Mouse (Mus musculus): Measurements from ENCODE around the gene Efna4. TPM values are rescaled to one million over a fixed set of nuclear protein-coding genes. Genes with fewer than 3 reads are reported as not detected.

Gene Efna4
- polyA plus RNA-seq, 1 experiment from 2014 or later, result 20.0 TPM

DNA sequence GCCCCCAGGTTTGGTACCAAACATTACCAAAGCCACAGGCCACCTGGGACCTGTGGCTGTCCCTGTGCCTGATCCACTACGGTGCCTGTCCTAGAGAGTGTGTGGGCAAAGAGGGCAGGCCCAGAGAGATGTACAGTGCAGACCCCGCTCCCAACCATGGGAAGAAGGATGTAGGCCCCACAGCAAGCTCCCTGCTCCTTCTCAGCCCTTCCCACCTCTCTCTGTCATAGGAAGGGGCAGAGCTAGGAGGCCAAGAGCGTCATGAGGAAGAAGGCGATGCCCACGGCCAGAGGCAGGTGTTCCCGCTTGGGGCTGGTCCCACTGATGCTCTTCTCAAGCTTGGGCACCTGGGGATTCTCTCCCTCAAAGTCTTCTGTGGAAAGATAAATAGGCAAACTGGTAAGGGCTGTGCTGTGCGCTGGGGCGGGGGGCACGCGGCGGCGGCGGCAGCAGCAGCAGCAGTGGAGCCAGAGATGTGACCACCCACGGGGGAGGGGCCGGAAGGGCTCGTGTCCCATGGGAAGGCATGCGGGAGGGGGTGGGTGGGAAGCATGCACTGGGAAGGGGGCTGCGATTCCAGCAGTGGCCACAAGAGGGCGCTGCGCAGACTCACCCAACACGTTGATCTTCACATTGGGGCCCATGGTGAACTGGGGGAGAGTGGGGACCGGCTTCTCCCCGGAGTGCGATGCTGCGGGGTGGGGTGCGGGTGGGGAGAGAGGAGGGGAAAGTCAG is 22.5 kb downstream of the Efna4 start:
- peaks cover 47% of the 10 kb centered on the region for H3K27me3 ChIP-seq
- peak overlapping the region; percentile 73 for H3K4me2 ChIP-seq

DNA sequence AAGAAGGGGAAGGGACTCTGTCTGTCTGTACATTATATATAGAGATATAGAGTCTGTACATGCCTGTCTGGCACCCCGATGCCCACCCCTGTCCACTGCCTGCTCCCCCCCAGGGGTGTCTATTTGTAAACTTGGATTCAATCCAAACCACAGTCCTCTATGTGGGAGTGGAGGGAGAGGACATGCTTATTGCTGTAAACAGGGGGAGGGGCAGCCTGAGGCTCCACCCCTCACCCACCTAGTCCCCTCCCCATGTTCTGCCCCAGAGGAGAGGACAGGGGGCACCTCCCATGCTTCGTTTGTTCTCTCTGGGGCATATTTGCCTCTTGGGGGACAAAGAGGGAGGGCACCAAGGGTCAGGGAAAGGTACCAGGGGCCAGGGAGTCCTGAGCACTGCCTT is 23.0 kb downstream of the Efna4 start:
- Histone ChIP-seq H3K9me3 (no peaks in the 10 kb centered on the region), H3K27me3 (peaks cover 41% of the 10 kb centered on the region), H3K27ac (no peak overlapping the region), H3K36me3 (replicated peaks) (no peaks in the 10 kb centered on the region), H3K4me1 (peaks cover 45% of the 10 kb centered on the region), H3K4me2 (peak overlapping the region; percentile 73), H3K9ac (peak overlapping the region; percentile 56; the same call in 1 of the 2 replicates), H3K4me3 (replicated peaks) (no peak overlapping the region)
- no peak for ATAC-seq (ENCODE audit: low FRiP score)
- 39% methylated on average over 2 of the region's 2 CpGs for WGBS

More for the DNA sequence above, 22.5 kb downstream of the Efna4 start:
- H3K9ac ChIP-seq, result peak overlapping the region; percentile 56; the same call in 1 of the 2 replicates
- H3K27ac ChIP-seq, result no peak overlapping the region; the same call in 1 of the 2 replicates
- peak overlapping the region; percentile 34 for H3K4me3 ChIP-seq (replicated peaks)
- 6% methylated on average over 25 of the region's 26 CpGs for WGBS
- H3K9me3 ChIP-seq, result no peaks in the 10 kb centered on the region
- peak; percentile 31 for ATAC-seq (ENCODE audit: low FRiP score)
- H3K4me1 ChIP-seq, result peaks cover 51% of the 10 kb centered on the region
- no peaks in the 10 kb centered on the region for H3K36me3 ChIP-seq (replicated peaks)

DNA sequence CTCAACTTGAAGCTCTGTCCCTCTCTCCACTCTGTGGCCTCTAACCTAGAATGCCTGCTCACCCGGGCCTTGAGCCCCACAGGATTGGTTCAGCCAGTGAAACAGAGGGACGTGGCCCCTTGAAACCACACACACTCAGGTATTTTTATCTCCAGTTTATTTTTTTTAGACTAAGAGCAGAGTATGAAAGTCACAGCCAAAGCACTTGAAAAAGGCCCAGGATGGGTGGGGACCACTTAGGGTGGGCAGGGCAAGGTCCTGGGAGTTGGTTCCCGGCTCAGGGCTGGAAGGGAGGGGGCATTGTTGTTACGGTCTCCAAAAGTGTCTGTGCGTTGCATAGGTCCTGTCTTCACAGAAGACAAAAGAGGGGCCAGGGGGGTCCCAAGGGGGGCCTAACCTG is 23.5 kb downstream of the Efna4 start:
- Histone ChIP-seq H3K4me1 (peaks cover 40% of the 10 kb centered on the region), H3K27ac (no peak overlapping the region), H3K4me3 (replicated peaks) (no peak overlapping the region), H3K27me3 (peaks cover 36% of the 10 kb centered on the region), H3K9me3 (no peaks in the 10 kb centered on the region), H3K4me2 (no peak overlapping the region), H3K36me3 (replicated peaks) (no peaks in the 10 kb centered on the region), H3K9ac (no peak overlapping the region)
- WGBS, result 70% methylated on average over 5 of the region's 5 CpGs
- no peak for ATAC-seq (ENCODE audit: low FRiP score)

DNA sequence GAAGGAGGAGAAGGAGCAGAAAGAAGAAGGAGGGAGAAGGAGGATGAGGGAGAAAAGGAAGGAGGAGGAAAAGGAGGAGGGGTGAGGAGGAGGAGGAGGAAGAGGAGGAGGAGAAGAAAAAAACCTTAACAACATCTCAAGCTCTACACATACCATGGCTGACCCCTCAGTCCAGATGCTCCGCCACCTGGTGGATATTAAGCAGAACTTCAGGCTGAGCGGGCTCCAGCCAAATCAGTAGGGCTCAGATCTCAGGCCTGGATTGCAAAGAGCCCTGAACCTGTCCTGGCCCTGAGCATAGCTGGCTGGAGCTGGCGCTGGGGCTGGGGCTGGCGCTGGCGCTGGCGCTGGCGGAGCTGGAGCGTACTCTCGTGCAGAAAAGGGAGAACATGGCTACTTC is 29.7 kb downstream of the Efna4 start:
- no peak overlapping the region for H3K9ac ChIP-seq
- ATAC-seq (ENCODE audit: low FRiP score), result peak; percentile 84
- no peak overlapping the region for H3K27ac ChIP-seq
- no peaks in the 10 kb centered on the region for H3K4me1 ChIP-seq
- H3K27me3 ChIP-seq, result no peaks in the 10 kb centered on the region
- H3K9me3 ChIP-seq, result no peaks in the 10 kb centered on the region
- H3K4me3 ChIP-seq (replicated peaks), result no peak overlapping the region
- no peak overlapping the region for H3K4me2 ChIP-seq
- 4% methylated on average over 9 of the region's 9 CpGs for WGBS
- no peaks in the 10 kb centered on the region for H3K36me3 ChIP-seq (replicated peaks)

DNA sequence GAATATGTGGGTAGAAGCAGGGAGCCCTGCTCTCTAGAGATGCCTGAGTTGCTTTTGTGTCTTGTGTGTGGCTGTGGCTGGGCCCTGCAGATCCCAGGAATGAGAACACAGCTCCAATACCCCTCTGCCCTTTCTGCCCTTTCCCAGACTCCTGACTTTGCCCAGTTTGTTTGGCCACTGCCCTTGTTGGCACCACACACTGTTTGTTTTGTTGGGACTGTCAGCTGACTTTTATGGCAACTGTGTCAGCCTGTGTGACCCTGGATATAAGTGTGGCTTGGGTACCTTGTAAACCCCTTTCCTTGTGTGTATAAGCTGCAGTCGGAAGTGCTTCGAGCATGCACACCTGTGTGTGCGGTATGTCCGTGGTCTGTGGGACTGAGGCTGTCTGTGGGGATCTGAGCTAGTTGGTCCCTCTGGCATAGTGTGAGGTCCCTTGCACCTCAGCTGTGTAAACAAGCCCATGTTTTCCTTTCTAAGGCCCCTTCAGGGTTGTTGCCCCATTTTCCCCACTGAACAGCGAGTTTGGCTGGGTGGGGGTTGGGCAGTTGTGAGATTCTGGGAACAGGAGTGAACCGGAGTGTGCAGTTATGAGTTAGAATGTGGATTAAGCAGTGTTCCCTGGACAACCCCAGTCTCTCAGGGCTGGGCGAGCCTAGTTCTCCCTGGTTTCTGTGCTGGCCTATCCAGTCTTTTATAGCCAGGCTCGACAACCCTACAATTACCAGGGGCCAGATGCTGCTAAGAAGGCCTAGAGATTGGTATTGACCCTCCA is 32.1 kb downstream of the Efna4 start:
- no peaks in the 10 kb centered on the region for H3K9me3 ChIP-seq
- no peaks in the 10 kb centered on the region for H3K36me3 ChIP-seq (replicated peaks)
- no peak overlapping the region; the same call in 1 of the 2 replicates for H3K9ac ChIP-seq
- H3K4me1 ChIP-seq, result no peaks in the 10 kb centered on the region
- ATAC-seq (ENCODE audit: low FRiP score), result no peak
- H3K4me3 ChIP-seq (replicated peaks), result no peak overlapping the region
- no peak overlapping the region for H3K4me2 ChIP-seq
- no peak overlapping the region for H3K27ac ChIP-seq
- H3K27me3 ChIP-seq, result peaks cover 5% of the 10 kb centered on the region; the same call in 1 of the 2 replicates
- WGBS, result 78% methylated on average over 8 of the region's 8 CpGs

DNA sequence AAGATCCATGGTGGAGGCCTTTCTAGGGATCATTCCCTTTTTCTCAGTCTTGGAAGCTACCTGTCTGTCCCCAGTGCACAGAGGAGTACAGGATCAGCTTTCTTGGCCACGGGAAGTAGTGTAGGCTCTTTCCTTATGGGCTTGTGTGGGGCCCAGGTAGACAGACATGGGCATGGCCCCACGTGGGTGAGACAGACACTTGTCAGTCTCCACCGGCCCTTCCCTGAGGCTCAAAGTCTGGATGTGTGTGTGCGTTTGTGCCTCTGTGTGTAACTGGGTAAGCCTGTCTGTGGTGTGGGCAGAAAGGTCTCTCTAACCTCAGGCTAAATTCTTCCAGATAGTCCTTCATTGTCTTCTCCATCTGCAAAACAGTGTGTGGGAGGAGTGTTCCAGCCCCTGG is 32.7 kb downstream of the Efna4 start:
- no peak overlapping the region for H3K4me2 ChIP-seq
- H3K27ac ChIP-seq, result no peak overlapping the region
- H3K9me3 ChIP-seq, result no peaks in the 10 kb centered on the region
- H3K9ac ChIP-seq, result no peak overlapping the region
- H3K4me1 ChIP-seq, result no peaks in the 10 kb centered on the region
- ATAC-seq (ENCODE audit: low FRiP score), result no peak
- H3K27me3 ChIP-seq, result peaks cover 9% of the 10 kb centered on the region
- H3K4me3 ChIP-seq (replicated peaks), result no peak overlapping the region
- WGBS, result 69% methylated on average over 4 of the region's 4 CpGs
- no peaks in the 10 kb centered on the region for H3K36me3 ChIP-seq (replicated peaks)

GRCm38 (mm10) chr3:89304440-89304839 is 33.4 kb downstream of the Efna4 start:
- WGBS, result 62% methylated on average over 6 of the region's 6 CpGs
- no peak overlapping the region for H3K4me3 ChIP-seq (replicated peaks)
- no peaks in the 10 kb centered on the region for H3K9me3 ChIP-seq
- H3K4me1 ChIP-seq, result peaks cover 4% of the 10 kb centered on the region; the same call in 1 of the 2 replicates
- no peak overlapping the region for H3K9ac ChIP-seq
- peaks cover 10% of the 10 kb centered on the region for H3K27me3 ChIP-seq
- H3K27ac ChIP-seq, result no peak overlapping the region
- no peak overlapping the region for H3K4me2 ChIP-seq
- ATAC-seq (ENCODE audit: low FRiP score), result no peak
- H3K36me3 ChIP-seq (replicated peaks), result no peaks in the 10 kb centered on the region

DNA sequence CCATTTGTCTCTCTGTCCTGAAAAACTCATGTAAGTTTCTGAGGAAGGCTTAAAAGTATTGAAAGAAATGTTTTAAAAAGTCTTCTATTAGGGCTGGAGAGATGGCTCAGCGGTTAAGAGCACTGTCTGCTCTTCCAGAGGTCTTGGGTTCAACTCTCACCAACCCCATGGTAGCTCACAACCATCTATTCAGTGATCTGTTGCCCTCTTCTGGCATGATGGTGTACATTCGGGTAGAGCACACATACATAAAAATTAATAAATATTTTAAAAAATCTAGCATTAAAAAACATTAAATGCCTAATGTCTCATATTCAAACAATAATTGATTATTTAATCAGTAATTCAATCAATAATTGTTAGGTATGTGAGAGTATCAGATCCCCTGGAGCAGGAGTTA is 37.3 kb downstream of the Efna4 start:
- peaks cover 30% of the 10 kb centered on the region for H3K27me3 ChIP-seq
- peaks cover 6% of the 10 kb centered on the region; the same call in 1 of the 2 replicates for H3K4me1 ChIP-seq
- no peak for ATAC-seq (ENCODE audit: low FRiP score)
- no peak overlapping the region for H3K4me3 ChIP-seq (replicated peaks)
- no peaks in the 10 kb centered on the region for H3K36me3 ChIP-seq (replicated peaks)
- no peaks in the 10 kb centered on the region for H3K9me3 ChIP-seq
- H3K9ac ChIP-seq, result no peak overlapping the region
- H3K4me2 ChIP-seq, result no peak overlapping the region
- WGBS, result 64% methylated on average over 2 of the region's 2 CpGs
- no peak overlapping the region for H3K27ac ChIP-seq

GRCm38 (mm10) chr3:89300071-89300470 is 37.8 kb downstream of the Efna4 start:
- H3K27me3 ChIP-seq, result peaks cover 30% of the 10 kb centered on the region
- WGBS, result 50% methylated on average over 1 of the region's 1 CpGs
- H3K4me3 ChIP-seq (replicated peaks), result no peak overlapping the region
- ATAC-seq (ENCODE audit: low FRiP score), result no peak
- H3K9ac ChIP-seq, result peak overlapping the region; percentile 26; the same call in 1 of the 2 replicates
- no peak overlapping the region; the same call in 1 of the 2 replicates for H3K4me2 ChIP-seq
- H3K36me3 ChIP-seq (replicated peaks), result no peaks in the 10 kb centered on the region
- no peak overlapping the region for H3K27ac ChIP-seq
- no peaks in the 10 kb centered on the region for H3K9me3 ChIP-seq
- peaks cover 6% of the 10 kb centered on the region; the same call in 1 of the 2 replicates for H3K4me1 ChIP-seq

DNA sequence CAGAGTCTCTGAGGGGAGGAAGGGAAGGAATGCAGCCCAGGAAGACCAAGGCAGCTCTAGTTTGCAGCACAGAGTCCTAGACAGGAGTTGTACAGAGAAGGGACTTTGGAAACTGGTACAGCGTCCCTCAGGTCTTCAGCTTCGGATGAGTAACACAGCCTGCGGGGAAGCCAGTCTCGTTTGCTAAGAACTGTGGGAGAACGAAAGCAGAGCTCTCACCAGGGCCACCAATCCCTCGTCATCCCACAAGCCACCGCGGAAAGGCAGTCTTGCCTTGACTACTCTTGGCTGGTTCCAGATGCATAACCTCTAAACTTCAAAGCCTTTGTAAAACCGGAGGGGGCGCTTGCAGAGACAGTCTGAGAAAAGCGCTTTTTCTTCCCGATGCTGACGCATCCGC is 38.3 kb downstream of the Efna4 start:
- Histone ChIP-seq H3K4me3 (replicated peaks) (peak overlapping the region; percentile 19), H3K4me1 (peaks cover 6% of the 10 kb centered on the region; the same call in 1 of the 2 replicates), H3K36me3 (replicated peaks) (no peaks in the 10 kb centered on the region), H3K9ac (peak overlapping the region; percentile 26; the same call in 1 of the 2 replicates), H3K27me3 (peaks cover 30% of the 10 kb centered on the region), H3K4me2 (peak overlapping the region; percentile 47), H3K27ac (no peak overlapping the region), H3K9me3 (no peaks in the 10 kb centered on the region)
- ATAC-seq (ENCODE audit: low FRiP score), result no peak
- WGBS, result 7% methylated on average over 14 of the region's 14 CpGs

GRCm38 (mm10) chr3:89298908-89299307 is 38.9 kb downstream of the Efna4 start:
- Histone ChIP-seq H3K4me1 (peaks cover 6% of the 10 kb centered on the region; the same call in 1 of the 2 replicates), H3K27ac (no peak overlapping the region), H3K9me3 (no peaks in the 10 kb centered on the region), H3K27me3 (peaks cover 30% of the 10 kb centered on the region), H3K9ac (no peak overlapping the region), H3K4me2 (no peak overlapping the region), H3K4me3 (replicated peaks) (no peak overlapping the region), H3K36me3 (replicated peaks) (no peaks in the 10 kb centered on the region)
- ATAC-seq (ENCODE audit: low FRiP score), result no peak
- 69% methylated on average over 6 of the region's 6 CpGs for WGBS

DNA sequence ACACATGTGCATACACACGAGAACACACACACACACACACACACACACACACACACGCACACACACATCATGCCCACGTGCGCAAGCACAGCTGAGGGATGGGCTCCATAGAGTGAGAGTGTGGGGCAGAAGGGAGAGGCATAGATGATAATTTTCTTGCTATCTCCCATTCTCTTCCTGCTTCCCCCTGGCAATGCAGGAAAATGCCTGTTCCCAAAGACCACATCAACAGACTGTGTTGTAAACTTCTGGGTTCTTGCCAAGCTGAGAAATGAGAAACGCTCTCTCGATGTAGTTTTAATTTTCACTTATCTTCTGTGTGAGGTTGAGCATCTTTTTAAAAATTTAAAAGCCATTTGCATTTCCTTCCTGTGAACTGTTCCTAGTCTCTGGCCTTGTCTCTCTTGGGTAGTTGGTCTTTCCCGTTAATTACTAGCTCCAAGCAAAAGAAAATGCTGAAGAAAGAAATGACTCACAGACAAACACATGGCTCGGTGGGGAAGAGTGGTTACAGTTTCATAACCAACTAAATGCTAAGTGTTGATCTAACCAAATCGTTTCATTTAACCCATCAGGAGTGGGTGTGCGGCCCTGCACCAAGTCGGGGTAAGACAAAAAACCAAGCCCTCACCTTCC is 40.9 kb downstream of the Efna4 start:
- 87% methylated on average over 11 of the region's 11 CpGs for WGBS

More for the DNA sequence above, 40.9 kb downstream of the Efna4 start:
- Histone ChIP-seq H3K9ac (no peak overlapping the region), H3K27me3 (peaks cover 30% of the 10 kb centered on the region), H3K4me2 (no peak overlapping the region), H3K36me3 (replicated peaks) (no peaks in the 10 kb centered on the region), H3K4me3 (replicated peaks) (no peak overlapping the region), H3K4me1 (peaks cover 6% of the 10 kb centered on the region; the same call in 1 of the 2 replicates), H3K9me3 (no peaks in the 10 kb centered on the region), H3K27ac (no peak overlapping the region)
- no peak for ATAC-seq (ENCODE audit: low FRiP score)

Measured in forebrain, embryonic 12.5 days (tissue).